Mouse (Mus musculus) kidney, postnatal 10 days (tissue): ENCODE measurements around the gene Dnase1.
"Not testable (repeated sequence)": the region's sequence is repeated elsewhere in the genome, so short reads cannot be mapped to it uniquely, and the experiment has no call there.

Experiments used
- DNase-seq: peaks from one replicate; pipeline ENCODE4 v3.0.0; 2021; ENCODE audit warnings: mixed read lengths

Dnase1 gene

GRCm38 (mm10) chr16:4036807-4037206 lies at the start of gene Dnase1:
Gene Dnase1, plus strand, starts transcription at chr16:4036942.
- DNase-seq = no peak

DNA sequence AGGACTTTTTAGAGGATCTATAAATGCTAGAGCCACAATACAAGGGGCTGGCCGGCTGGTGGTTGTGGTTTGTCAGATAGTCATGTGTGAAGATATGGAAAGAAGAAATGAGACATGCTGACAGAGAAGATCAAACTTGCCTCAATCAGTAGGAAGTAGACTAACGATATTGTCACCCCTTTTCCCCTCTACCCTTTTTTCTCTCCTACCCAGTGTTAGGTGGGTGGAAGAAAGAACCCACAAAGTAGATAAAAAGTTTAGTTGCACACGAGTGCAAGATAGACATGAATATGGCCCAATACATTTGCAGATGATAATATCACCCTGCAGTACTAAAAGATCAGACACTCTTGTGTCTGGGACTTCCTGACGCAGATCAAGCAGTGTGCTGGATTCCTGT lies 48.3 kb upstream of the Dnase1 start:
- DNase-seq = no peak

- DNase-seq = peak; percentile 97
These were observed 33.0 kb upstream of the Dnase1 start, which contains the start of gene Slx4 for GRCm38 (mm10) chr16:4003489-4004398. Gene Slx4, minus strand, starts transcription at chr16:4003770.

GRCm38 (mm10) chr16:4012882-4013570 lies 23.7 kb upstream of the Dnase1 start:
- no peak for DNase-seq

- DNase-seq = no peak
These were observed 22.6 kb upstream of the Dnase1 start for GRCm38 (mm10) chr16:4014040-4014668.

- not testable (repeated sequence) for DNase-seq
These were observed 20.0 kb upstream of the Dnase1 start for GRCm38 (mm10) chr16:4016786-4017185.

- not testable (repeated sequence) for DNase-seq
These were observed 19.3 kb upstream of the Dnase1 start for GRCm38 (mm10) chr16:4017466-4017865.

DNA sequence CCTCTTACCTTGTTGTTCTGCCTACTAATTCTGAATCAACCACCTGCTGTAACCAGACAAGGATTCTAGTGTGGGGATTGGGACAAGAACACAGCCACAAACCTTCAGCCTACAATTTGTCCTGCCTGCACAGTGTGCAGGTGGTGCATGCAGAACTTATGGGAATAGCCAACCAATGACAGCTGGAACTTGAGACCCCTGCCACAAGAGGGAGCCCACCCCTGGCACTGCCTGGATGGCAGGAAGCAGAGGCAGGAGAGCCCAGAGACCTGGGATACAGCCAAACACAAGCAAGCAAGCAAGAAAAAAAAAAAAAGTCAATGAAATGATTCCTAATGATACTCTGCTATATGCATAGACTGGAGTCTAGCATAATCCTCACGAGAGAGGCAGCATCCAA lies 15.5 kb upstream of the Dnase1 start:
- no peak for DNase-seq

- DNase-seq = no peak
These were observed 14.0 kb upstream of the Dnase1 start for GRCm38 (mm10) chr16:4022719-4023118.

- no peak for DNase-seq
These were observed 10.1 kb upstream of the Dnase1 start for GRCm38 (mm10) chr16:4026672-4027071.

DNA sequence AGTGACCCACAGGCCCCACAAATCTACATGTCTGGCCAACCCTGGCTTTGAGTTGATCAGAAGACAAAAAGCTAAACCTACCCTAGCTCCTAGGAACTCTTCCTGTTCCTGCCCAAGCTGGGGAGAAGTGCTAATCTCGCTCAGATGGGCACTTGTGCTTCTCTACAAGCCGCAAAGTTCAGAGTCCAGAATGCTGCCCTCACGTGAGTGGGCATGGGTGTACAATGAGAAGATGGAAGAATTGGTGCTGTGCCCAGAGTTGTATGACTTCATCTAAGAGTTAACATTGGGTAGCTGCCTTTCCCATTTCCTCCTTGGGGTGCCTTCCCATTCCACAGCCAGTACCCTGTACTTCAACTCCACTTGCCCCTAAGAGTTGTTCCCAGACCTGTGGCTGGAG lies 9.5 kb upstream of the Dnase1 start:
- DNase-seq = peak; percentile 57

DNA sequence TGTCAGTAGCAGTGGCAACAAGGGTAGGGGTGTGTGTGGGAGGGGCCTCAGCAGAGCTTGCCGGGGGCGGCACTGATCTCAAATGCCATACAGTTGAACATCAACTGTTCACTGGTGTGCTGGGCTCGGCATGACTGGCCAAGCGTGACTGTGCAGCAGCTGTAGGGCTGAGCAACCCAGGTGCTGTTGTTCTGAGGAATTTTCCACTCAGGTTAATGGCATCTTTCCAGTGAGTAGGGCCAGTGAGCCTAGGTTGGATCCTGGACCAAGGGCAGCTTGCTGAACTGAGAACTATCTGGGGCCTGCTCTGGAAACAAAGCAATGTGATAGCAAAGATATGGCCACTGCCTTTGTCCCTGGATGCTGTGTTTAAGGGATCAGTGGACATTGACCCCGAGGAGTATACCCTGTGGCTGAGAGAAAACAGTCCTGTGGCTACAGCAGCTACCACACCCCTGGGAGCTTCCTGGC lies 7.3 kb upstream of the Dnase1 start:
- DNase-seq = peak; percentile 89

DNA sequence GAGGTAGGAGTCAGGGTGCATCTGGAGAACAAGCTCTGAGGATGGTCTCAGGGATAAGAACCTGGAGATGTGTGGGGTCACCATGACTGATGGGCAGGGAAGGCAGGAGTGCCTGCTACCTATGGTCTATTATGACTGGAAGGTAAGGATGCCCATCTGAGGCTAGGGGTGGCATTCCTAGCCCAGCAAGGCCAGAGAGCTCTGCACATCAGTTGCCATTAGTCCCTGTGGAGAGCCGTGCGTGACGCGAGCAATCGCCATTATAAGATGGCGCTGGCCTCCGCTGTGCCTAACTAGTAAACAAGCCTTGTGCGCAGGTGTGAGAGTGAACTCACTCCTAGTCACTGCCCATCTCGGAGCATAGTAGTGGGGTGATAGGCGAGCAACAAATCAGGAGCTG lies 6.2 kb upstream of the Dnase1 start:
- no peak for DNase-seq

DNA sequence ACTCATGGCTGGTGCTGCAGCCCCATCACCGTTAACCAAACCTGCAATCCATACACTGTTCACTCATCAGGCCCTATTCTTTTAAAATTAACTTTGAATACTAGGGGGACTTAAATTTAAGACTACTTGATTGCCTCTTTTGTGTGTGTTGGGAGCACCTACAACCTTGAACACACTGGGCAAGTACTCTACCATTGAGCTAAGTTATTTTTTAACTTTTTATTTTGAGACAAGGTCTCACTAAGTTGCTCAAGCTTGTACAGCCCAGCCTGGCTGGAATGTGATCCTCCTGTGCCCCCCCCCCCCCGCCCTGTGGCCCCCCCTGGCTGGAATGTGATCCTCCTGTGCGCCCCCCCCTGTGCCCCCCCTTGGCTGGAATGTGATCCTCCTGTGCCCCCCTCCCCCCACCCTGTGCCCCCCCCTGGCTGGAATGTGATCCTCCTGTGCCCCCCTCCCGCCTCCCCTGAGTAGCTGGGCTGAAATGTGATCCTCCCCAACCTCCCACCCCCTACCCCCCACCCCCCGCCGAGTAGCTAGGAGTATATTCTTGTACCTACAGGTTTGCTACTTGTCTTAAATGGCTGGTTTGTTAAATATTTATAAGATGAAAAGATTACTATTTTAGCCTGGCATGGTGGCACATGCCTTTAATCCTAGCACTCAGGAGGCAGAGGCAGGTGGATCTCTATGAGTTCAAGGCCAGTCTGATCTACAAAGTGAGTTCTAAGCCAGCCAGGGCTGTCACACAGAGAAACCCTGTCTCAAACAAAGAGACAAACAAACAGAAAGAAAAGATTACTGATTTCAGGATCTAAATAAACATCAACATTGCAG lies 5.1 kb upstream of the Dnase1 start:
- DNase-seq = peak; percentile 43

DNA sequence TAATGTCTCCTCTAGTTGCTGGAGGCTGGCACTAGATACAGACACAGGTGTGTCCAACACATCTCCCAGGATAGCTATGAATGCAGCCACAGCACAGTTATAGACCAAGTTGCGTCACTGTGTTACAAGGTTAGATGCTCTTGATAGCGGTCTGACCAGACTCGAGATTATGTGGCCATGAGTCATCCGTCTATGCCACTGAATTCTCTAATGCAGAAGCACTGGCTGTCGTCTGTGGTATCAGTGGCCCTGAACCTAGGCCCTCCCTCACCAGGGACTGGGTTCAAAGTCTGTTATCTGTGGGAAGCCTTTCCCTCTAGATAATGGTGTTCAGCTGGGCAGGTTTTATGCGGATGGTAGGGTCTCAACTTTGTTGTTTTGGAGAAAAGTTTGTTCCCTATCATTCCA lies 4.4 kb upstream of the Dnase1 start:
- no peak for DNase-seq

GRCm38 (mm10) chr16:4033971-4034370 lies 2.8 kb upstream of the Dnase1 start:
- no peak for DNase-seq

DNA sequence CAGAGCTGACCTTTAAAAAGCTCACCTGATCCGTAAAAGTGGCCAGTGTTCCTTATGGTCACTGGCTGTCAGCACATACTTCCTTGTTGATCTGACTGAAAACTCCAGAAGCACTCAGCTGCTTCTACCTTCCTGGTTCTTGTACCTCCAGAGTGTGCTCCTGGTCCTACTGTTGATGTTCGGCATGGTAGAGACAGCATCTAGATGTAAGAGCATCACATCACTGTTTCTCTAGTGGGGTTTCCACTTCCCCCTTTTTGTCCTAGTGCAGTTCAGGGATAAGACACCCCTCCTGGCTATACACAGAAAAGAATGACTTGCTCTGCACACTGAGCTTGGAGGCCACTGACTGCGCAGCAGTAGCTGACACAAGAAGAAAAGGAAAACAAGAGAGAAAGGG lies 2.3 kb upstream of the Dnase1 start:
- no peak for DNase-seq

GRCm38 (mm10) chr16:4035575-4035974 lies 1.2 kb upstream of the Dnase1 start:
- no peak for DNase-seq

DNA sequence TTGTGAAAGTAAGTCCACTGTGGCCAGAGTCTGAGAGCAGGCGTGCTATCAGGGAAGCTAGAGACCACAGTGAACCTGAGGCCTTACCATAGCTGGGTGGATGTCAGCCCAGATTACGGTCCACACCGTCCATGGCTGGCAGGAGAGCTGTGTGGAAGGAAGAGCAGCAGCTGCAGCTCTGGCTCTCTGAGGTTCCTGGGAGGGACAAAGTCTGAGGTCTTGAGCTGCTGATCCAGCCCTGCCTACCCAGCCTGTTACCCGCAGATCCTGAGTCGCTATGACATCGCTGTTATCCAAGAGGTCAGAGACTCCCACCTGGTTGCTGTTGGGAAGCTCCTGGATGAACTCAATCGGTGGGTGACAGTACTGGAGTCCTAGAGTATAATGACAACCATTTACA lies 948 bp downstream of the Dnase1 start:
- DNase-seq = no peak

DNA sequence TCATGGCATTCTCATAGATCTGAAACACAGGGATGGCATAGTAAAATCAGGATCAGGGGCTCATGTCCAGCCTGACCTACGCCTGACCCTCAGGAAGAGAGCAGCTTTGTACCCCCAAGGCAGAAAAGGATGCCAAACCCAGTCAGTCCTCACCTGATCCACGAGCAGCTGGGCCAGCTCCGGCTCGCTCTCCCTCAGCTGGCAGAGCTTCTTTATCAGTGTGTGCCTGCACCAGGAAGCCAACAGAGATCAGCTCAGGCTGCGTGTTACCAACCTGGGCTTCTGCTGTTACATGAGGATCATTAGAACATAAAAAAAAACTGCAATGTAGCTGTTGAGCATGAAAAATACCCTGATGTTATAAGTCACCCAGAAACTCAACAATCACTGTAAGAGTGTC lies 3.5 kb downstream of the Dnase1 start:
- DNase-seq = no peak

DNA sequence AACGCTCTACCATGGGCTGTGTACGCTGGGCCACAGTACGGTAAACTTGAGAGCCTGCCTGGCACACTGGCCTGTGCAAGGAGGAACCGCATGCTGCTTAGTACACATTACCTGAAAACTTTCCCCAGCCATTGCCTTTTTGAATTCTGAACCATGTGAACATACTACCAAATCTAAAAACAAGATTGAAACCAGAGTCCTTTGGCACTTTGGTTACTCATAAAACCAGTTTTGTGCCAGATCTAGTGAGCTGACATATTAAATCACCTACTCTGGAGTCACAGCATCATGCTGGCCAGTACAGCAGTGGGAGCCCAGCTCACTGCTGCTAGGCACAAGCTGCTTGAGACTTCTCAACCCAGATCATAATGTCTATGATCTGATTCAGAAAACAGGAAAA lies 4.9 kb downstream of the Dnase1 start:
- no peak for DNase-seq

- DNase-seq = no peak
These were observed 7.4 kb downstream of the Dnase1 start for GRCm38 (mm10) chr16:4044093-4044492.

- no peak for DNase-seq
These were observed 8.8 kb downstream of the Dnase1 start for GRCm38 (mm10) chr16:4045524-4045923.
